Mouse (Mus musculus) liver, embryonic 12.5 days (tissue): ENCODE results near the gene Cdkn1a. TPM values are rescaled to one million over a fixed set of nuclear protein-coding genes. Genes with fewer than 3 reads are reported as not detected.
"Not testable (repeated sequence)": the region's sequence is repeated elsewhere in the genome, so short reads cannot be mapped to it uniquely, and the experiment has no call there.

Source experiments
- ATAC-seq: fragments of 200-750 bp; cut with Nextera tagmentation; 2 replicates; pipeline ENCODE4 v1.8.0; 2017; ENCODE audit warnings: moderate number of reproducible peaks, mild to moderate bottlenecking, moderate library complexity
- H3K27ac ChIP-seq: fragments of 300-500 bp; sonication (generic); 2 replicates; pipeline ENCODE4 v1.5.1; 2016; ENCODE audit warnings: mild to moderate bottlenecking
- H3K27me3 ChIP-seq: fragments of 300-500 bp; sonication (generic); replicated peaks from 2 replicates; pipeline ENCODE4 v1.6.1; 2016; ENCODE audit warnings: mild to moderate bottlenecking, moderate library complexity
- H3K36me3 ChIP-seq: fragments of 300-500 bp; sonication (generic); 2 replicates; pipeline ENCODE4 v1.6.1; 2016; ENCODE audit warnings: mild to moderate bottlenecking, moderate library complexity
- H3K4me1 ChIP-seq: fragments of 300-500 bp; sonication (generic); 2 replicates; pipeline ENCODE4 v1.6.1; 2016
- H3K4me2 ChIP-seq: fragments of 300-500 bp; sonication (generic); 2 replicates; pipeline ENCODE4 v1.6.1; 2016; ENCODE audit warnings: mild to moderate bottlenecking, moderate library complexity
- H3K4me3 ChIP-seq: fragments of 300-500 bp; sonication (generic); 2 replicates; pipeline ENCODE4 v1.5.1; 2016; ENCODE audit warnings: mild to moderate bottlenecking, moderate library complexity
- H3K9ac ChIP-seq: fragments of 300-500 bp; sonication (generic); 2 replicates; pipeline ENCODE4 v1.6.1; 2016; ENCODE audit warnings: mild to moderate bottlenecking, moderate library complexity
- H3K9me3 ChIP-seq: fragments of 300-500 bp; sonication (generic); replicated peaks from 2 replicates; pipeline ENCODE4 v1.6.1; 2016; ENCODE audit warnings: mild to moderate bottlenecking, moderate library complexity
- WGBS: fragments of 180-500 bp; shearing (Covaris S2); methylation state at CpG from one replicate; pipeline ENCODE4 v1.1.7; 2016; ENCODE audit not compliant: insufficient replicate concordance; 5-methylcytosine and 5-hydroxymethylcytosine counted together
- polyA plus RNA-seq: library from polyadenylated mRNA; unstranded; fragments of >200 nt; fragmentation: Nextera tagmentation; extraction: Ambion mirVana; gene quantifications from 2 replicates; pipeline ENCODE4 v1.2.1, GENCODE M21; 2016

Cdkn1a gene
- polyA plus RNA-seq, 1 experiment from 2014 or later: 8.3 TPM

DNA sequence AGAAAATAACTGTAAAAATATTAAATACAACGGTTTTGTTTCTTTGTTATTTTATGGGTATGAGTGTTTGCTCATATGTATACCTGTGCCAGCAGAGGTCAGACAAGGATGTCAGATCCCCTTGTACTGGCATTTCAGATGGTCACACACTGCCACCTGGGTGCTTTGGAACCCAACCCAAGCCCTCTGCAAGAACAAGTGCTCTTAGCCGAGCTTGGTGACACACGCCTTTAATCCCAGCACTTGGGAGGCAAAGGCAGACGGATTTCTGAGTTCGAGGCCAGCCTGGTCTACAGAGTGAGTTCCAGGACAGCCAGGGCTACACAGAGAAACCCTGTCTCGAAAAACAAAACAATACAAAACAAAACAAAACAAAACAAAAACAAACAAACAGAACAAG is 19.6 kb downstream of the Cdkn1a start:
- H3K9ac ChIP-seq, ATAC-seq, H3K27me3 ChIP-seq, H3K4me1 ChIP-seq, H3K4me2 ChIP-seq, H3K27ac ChIP-seq, H3K9me3 ChIP-seq, H3K36me3 ChIP-seq, H3K4me3 ChIP-seq: not testable (repeated sequence)
- 55% methylated on average over 6 of the region's 6 CpGs for WGBS

DNA sequence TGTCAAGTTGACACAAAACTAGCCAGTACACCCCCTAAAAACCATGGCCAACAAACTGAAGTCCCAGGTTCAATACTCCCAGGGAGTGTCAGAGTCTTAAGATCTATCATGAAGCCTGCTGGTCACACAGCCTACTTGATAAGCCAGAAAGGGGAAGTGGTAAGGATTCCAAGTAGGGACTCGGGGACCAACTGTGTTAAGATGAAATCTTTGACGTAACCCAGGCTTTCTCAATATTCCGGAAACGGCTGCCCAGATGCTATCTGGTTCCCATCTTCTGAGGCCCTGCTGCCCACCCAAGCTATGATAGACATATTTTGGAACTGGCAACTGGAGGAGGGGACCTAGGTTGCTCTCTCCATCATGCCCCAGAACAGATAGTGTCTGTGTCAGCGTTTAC is 20.6 kb downstream of the Cdkn1a start:
- Histone ChIP-seq H3K4me2 (no peak overlapping the region), H3K36me3 (no peaks in the 10 kb centered on the region), H3K27me3 (no peaks in the 10 kb centered on the region), H3K27ac (no peak overlapping the region), H3K9me3 (no peaks in the 10 kb centered on the region), H3K4me3 (no peak overlapping the region), H3K4me1 (peaks cover 6% of the 10 kb centered on the region; the same call in 1 of the 2 replicates), H3K9ac (no peak overlapping the region)
- ATAC-seq: no peak
- 7% methylated on average over 5 of the region's 5 CpGs for WGBS

DNA sequence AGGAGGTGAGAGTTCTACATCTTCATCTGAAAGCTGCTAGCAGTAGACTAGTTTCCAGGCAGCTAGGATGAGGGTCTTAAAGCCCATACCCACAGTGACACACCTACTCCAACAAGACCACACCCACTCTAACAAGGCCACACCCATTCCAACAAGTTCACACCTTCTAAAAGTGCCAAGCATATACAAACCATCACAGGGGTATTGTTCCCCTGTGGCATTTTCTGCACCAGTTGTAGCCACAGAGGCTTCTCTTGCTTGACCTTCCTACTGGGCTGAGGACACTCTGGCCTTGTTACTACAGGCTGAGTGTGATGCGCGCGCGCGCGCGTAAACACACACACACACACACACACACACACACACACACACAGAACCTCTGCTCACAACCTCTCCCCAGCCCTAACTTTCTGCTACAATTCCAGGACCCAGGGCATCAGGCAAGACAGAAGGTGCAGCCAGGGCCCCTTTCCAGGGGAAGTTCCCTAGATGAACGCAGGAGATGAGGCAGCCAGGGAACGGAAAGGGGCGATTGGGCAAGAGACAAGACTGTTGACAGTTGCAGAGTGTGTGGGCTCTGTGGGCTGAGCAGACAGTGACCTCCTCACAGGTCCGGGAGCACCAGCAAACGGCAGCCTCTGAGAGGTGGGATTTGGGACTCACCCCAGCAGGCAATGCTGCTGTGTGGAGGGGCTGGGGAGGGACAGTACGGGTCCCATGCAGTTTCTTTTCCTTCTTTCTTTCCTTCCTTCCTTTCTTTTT is 23.0 kb downstream of the Cdkn1a start, which contains the start of gene Rab44:
Gene Rab44 (plus strand): TSS at position 555 of the 762 bp plus-strand sequence.
- Histone ChIP-seq H3K27ac (no peak within 1 kb of the TSS), H3K9me3 (no peaks in the 10 kb centered on the region), H3K36me3 (no peaks in the 10 kb centered on the region), H3K4me1 (peaks cover 6% of the 10 kb centered on the region; the same call in 1 of the 2 replicates), H3K4me2 (no peak within 1 kb of the TSS), H3K4me3 (peak within 1 kb of the TSS; percentile 20), H3K9ac (no peak within 1 kb of the TSS), H3K27me3 (no peaks in the 10 kb centered on the region)
- 46% methylated on average over 13 of the region's 13 CpGs for WGBS
- no peak for ATAC-seq

DNA sequence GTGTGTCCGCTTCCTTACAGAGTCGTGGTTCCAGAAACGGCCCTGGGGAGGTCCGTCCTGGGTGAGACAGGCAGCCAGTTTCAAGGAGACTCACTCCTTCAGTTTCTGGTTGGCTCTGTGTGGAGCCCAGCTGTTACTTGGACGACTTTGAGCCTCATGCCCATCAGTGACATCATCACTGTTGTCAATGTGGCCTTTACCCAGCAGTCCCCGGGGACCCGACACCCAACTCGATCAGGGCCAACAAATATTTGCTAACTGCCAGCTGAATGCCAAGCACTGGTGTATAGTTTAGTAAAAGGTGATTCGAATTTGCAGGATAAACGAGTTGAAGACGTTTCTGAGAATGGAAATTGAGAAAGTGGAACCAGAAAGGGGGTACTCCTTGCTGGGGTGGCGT is 25.2 kb downstream of the Cdkn1a start:
- no peaks in the 10 kb centered on the region for H3K36me3 ChIP-seq
- no peak overlapping the region for H3K4me2 ChIP-seq
- no peak overlapping the region for H3K27ac ChIP-seq
- peaks cover 6% of the 10 kb centered on the region; the same call in 1 of the 2 replicates for H3K4me1 ChIP-seq
- no peak for ATAC-seq
- H3K9ac ChIP-seq: no peak overlapping the region
- 57% methylated on average over 12 of the region's 12 CpGs for WGBS
- no peaks in the 10 kb centered on the region for H3K9me3 ChIP-seq
- no peaks in the 10 kb centered on the region; the same call in 1 of the 2 replicates for H3K27me3 ChIP-seq
- no peak overlapping the region for H3K4me3 ChIP-seq

- H3K27ac ChIP-seq: no peak overlapping the region
- no peak overlapping the region for H3K4me2 ChIP-seq
- H3K4me1 ChIP-seq: peaks cover 6% of the 10 kb centered on the region; the same call in 1 of the 2 replicates
- H3K9me3 ChIP-seq: no peaks in the 10 kb centered on the region
- 50% methylated on average over 8 of the region's 8 CpGs for WGBS
- H3K36me3 ChIP-seq: no peaks in the 10 kb centered on the region
- no peak for ATAC-seq
- no peaks in the 10 kb centered on the region; the same call in 1 of the 2 replicates for H3K27me3 ChIP-seq
- H3K9ac ChIP-seq: no peak overlapping the region
- no peak overlapping the region for H3K4me3 ChIP-seq
Measured at GRCm38 (mm10) chr17:29117006-29117648, 26.4 kb downstream of the Cdkn1a start.

GRCm38 (mm10) chr17:29118057-29118456 is 27.3 kb downstream of the Cdkn1a start:
- no peak for ATAC-seq
- Histone ChIP-seq H3K9ac (no peak overlapping the region), H3K4me3 (no peak overlapping the region), H3K9me3 (no peaks in the 10 kb centered on the region), H3K27me3 (no peaks in the 10 kb centered on the region; the same call in 1 of the 2 replicates), H3K4me2 (no peak overlapping the region), H3K4me1 (peaks cover 6% of the 10 kb centered on the region; the same call in 1 of the 2 replicates), H3K27ac (no peak overlapping the region), H3K36me3 (no peaks in the 10 kb centered on the region)
- 68% methylated on average over 5 of the region's 5 CpGs for WGBS

GRCm38 (mm10) chr17:29120666-29121065 is 29.9 kb downstream of the Cdkn1a start:
- Histone ChIP-seq H3K4me3 (no peak overlapping the region), H3K4me1 (no peaks in the 10 kb centered on the region), H3K27me3 (no peaks in the 10 kb centered on the region; the same call in 1 of the 2 replicates), H3K9ac (no peak overlapping the region), H3K27ac (no peak overlapping the region), H3K4me2 (no peak overlapping the region), H3K9me3 (no peaks in the 10 kb centered on the region), H3K36me3 (no peaks in the 10 kb centered on the region)
- no peak for ATAC-seq
- 59% methylated on average over 12 of the region's 12 CpGs for WGBS

GRCm38 (mm10) chr17:29122817-29123216 is 32.0 kb downstream of the Cdkn1a start:
- Histone ChIP-seq H3K27ac (no peak overlapping the region), H3K36me3 (no peaks in the 10 kb centered on the region), H3K4me1 (no peaks in the 10 kb centered on the region), H3K9ac (no peak overlapping the region), H3K27me3 (no peaks in the 10 kb centered on the region; the same call in 1 of the 2 replicates), H3K9me3 (no peaks in the 10 kb centered on the region), H3K4me2 (no peak overlapping the region), H3K4me3 (no peak overlapping the region)
- WGBS: 58% methylated on average over 6 of the region's 6 CpGs
- ATAC-seq: no peak

- H3K4me3 ChIP-seq: no peak overlapping the region
- H3K9me3 ChIP-seq: no peaks in the 10 kb centered on the region
- WGBS: 57% methylated on average over 6 of the region's 6 CpGs
- H3K4me2 ChIP-seq: no peak overlapping the region
- H3K27me3 ChIP-seq: no peaks in the 10 kb centered on the region; the same call in 1 of the 2 replicates
- no peaks in the 10 kb centered on the region for H3K4me1 ChIP-seq
- H3K36me3 ChIP-seq: no peaks in the 10 kb centered on the region
- no peak overlapping the region for H3K27ac ChIP-seq
- no peak for ATAC-seq
- H3K9ac ChIP-seq: no peak overlapping the region
Measured at GRCm38 (mm10) chr17:29123578-29124174, 32.9 kb downstream of the Cdkn1a start.

DNA sequence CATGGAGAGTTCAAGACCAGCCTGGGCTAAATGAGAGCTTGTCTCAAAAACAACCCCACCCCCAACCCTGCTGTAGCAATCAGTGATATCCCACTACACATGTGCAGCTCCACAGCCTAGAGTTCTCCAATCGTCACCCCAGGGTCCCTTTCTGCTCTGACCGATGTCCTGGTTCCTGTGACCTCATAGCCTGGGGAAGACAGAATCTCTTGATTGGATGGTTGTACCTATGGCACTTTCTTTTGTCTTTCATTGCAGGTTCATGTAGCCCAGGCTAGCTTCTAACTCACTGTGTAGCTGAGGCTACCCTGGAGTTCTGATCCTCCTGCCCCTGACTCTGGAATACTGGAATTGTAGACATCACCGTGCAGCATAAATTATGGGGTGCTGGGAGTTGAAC is 35.8 kb downstream of the Cdkn1a start:
- Histone ChIP-seq H3K4me3 (no peak overlapping the region), H3K36me3 (no peaks in the 10 kb centered on the region)
- WGBS: 79% methylated on average over 3 of the region's 3 CpGs

GRCm38 (mm10) chr17:29129341-29129740 is 38.6 kb downstream of the Cdkn1a start:
- no peak for ATAC-seq
- no peak overlapping the region for H3K4me2 ChIP-seq
- H3K36me3 ChIP-seq: no peaks in the 10 kb centered on the region
- WGBS: 50% methylated on average over 5 of the region's 5 CpGs
- H3K9ac ChIP-seq: no peak overlapping the region
- no peak overlapping the region for H3K27ac ChIP-seq
- no peaks in the 10 kb centered on the region; the same call in 1 of the 2 replicates for H3K4me1 ChIP-seq
- H3K9me3 ChIP-seq: no peaks in the 10 kb centered on the region
- H3K4me3 ChIP-seq: no peak overlapping the region
- no peaks in the 10 kb centered on the region for H3K27me3 ChIP-seq

More for the DNA sequence above, 35.8 kb downstream of the Cdkn1a start:
- no peak for ATAC-seq
- H3K4me2 ChIP-seq: no peak overlapping the region
- H3K9me3 ChIP-seq: no peaks in the 10 kb centered on the region
- H3K27me3 ChIP-seq: no peaks in the 10 kb centered on the region
- no peaks in the 10 kb centered on the region for H3K4me1 ChIP-seq
- H3K27ac ChIP-seq: no peak overlapping the region
- no peak overlapping the region for H3K9ac ChIP-seq

- 0 out of 2 replicates have a peak, but pooled peaks cover 4% of the 10 kb centered on the region for H3K27me3 ChIP-seq
- ATAC-seq: no peak
- no peaks in the 10 kb centered on the region for H3K36me3 ChIP-seq
- H3K27ac ChIP-seq: no peak overlapping the region
- H3K9ac ChIP-seq: no peak overlapping the region
- H3K4me3 ChIP-seq: no peak overlapping the region
- no peaks in the 10 kb centered on the region; the same call in 1 of the 2 replicates for H3K4me1 ChIP-seq
- WGBS: 60% methylated on average over 5 of the region's 5 CpGs
- H3K9me3 ChIP-seq: no peaks in the 10 kb centered on the region
- no peak overlapping the region for H3K4me2 ChIP-seq
Measured at GRCm38 (mm10) chr17:29135066-29135465, 44.3 kb downstream of the Cdkn1a start.
